Mouse (Mus musculus) Patski (cell line): ENCODE measurements around the gene Efcab6. TPM values are rescaled to one million over a fixed set of nuclear protein-coding genes. Genes with fewer than 3 reads are reported as not detected.

ENCODE experiments used
- ATAC-seq: fragments of 100-300 bp; one replicate; pipeline ENCODE4 v1.8.0; 2021
- CTCF ChIA-PET: fragments of 350-600 bp; sonication (Branson Sonifier 250); formaldehyde crosslinking; loops from one replicate; lab custom pipeline; 2022; ENCODE audit warnings: inconsistent platforms; lab: Charles Lee
- POLR2A ChIA-PET: fragments of 350-600 bp; sonication (Branson Sonifier 250); formaldehyde crosslinking; loops from one replicate; lab custom pipeline; 2022; ENCODE audit warnings: antibody characterized with exemption, inconsistent platforms; lab: Charles Lee
- DNase-seq: peaks from one replicate; pipeline ENCODE4 v3.0.0-alpha.2; 2011; ENCODE audit warnings: low read depth, low spot score
- H3K27me3 ChIP-seq: fragments of 371-371 bp; one replicate; pipeline ENCODE4 v1.5.1; 2021
- CTCF ChIP-seq: fragments of 100-300 bp; IDR thresholded peaks from one replicate; pipeline ENCODE4 v1.5.1; 2021
- in situ Hi-C: fragments of 300-500 bp; cut with MboI; formaldehyde crosslinking; loops from 3 replicates; pipeline ENCODE4 v1.11.1; 2018; ENCODE audit warnings: low pct_unique_long_range_greater_than_20kb, mixed read lengths
- polyA plus RNA-seq: library from polyadenylated mRNA; unstranded; gene quantifications from one replicate; pipeline ENCODE4 v1.2.3, GENCODE M21; 2021

Efcab6 gene
- polyA plus RNA-seq, 1 experiment from 2014 or later, result not detected

- ATAC-seq, result no peak
- DNase-seq, result no peak
- no peaks in the 10 kb centered on the region for H3K27me3 ChIP-seq
- TF ChIP-seq CTCF, result no peak
- ChIA-PET POLR2A (interaction anchor here (0.6 kb wide), 1 partner anchor 8 kb away, joined by 3 read pairs; no protein-coding TSS in a partner anchor), CTCF (interaction anchor here (1.5 kb wide), 1 partner anchor 9 kb away, joined by 3 read pairs; no protein-coding TSS in a partner anchor)
- in situ Hi-C loops, result no loop called here
Observed at GRCm38 (mm10) chr15:84086364-84086763, 21.2 kb upstream of the Efcab6 start.

GRCm38 (mm10) chr15:84080069-84080468, 14.9 kb upstream of the Efcab6 start:
- ATAC-seq, result no peak
- in situ Hi-C loops, result no loop called here
- TF ChIP-seq CTCF, result no peak
- peaks cover 15% of the 10 kb centered on the region for H3K27me3 ChIP-seq
- no peak for DNase-seq
- CTCF ChIA-PET, result no interaction called here
- POLR2A ChIA-PET, result no interaction called here

- DNase-seq (no peak), ATAC-seq (no peak)
- peaks cover 19% of the 10 kb centered on the region for H3K27me3 ChIP-seq
- ChIA-PET POLR2A (no interaction called here), CTCF (no interaction called here)
- in situ Hi-C loops, result loop anchor here (5.0 kb wide), 1 partner anchor 533 kb away; no protein-coding TSS in a partner anchor
- no peak for TF ChIP-seq CTCF
Observed at GRCm38 (mm10) chr15:84079519-84079918, 14.3 kb upstream of the Efcab6 start.

- in situ Hi-C loops, result loop anchor here (5.0 kb wide), 1 partner anchor 534 kb away; no protein-coding TSS in a partner anchor
- no peak for ATAC-seq
- POLR2A ChIA-PET, result no interaction called here
- H3K27me3 ChIP-seq, result peaks cover 19% of the 10 kb centered on the region
- CTCF ChIA-PET, result no interaction called here
- no peak for DNase-seq
- no peak for TF ChIP-seq CTCF
Observed at GRCm38 (mm10) chr15:84078667-84079066, 13.5 kb upstream of the Efcab6 start.

- TF ChIP-seq CTCF, result no peak
- H3K27me3 ChIP-seq, result peaks cover 19% of the 10 kb centered on the region
- ChIA-PET CTCF (no interaction called here), POLR2A (no interaction called here)
- DNase-seq (no peak), ATAC-seq (no peak)
- in situ Hi-C loops, result loop anchor here (5.0 kb wide), 1 partner anchor 535 kb away; no protein-coding TSS in a partner anchor
Observed at GRCm38 (mm10) chr15:84077151-84077550, 12.0 kb upstream of the Efcab6 start.

- no peak for TF ChIP-seq CTCF
- in situ Hi-C loops, result loop anchor here (5.0 kb wide), 1 partner anchor 538 kb away; no protein-coding TSS in a partner anchor
- DNase-seq (no peak), ATAC-seq (no peak)
- ChIA-PET CTCF (interaction anchor here (0.9 to 1.9 kb wide), 3 partner anchors 20 to 93 kb away, joined by 3 to 5 read pairs (median 3); partner anchors contain the start of gene Pnpla3), POLR2A (no interaction called here)
- H3K27me3 ChIP-seq, result peaks cover 27% of the 10 kb centered on the region
Observed at GRCm38 (mm10) chr15:84074705-84075185, 9.6 kb upstream of the Efcab6 start.

GRCm38 (mm10) chr15:84073911-84074704, 8.9 kb upstream of the Efcab6 start:
- peak; percentile 72 for TF ChIP-seq CTCF
- ChIA-PET CTCF (interaction anchor here (0.9 to 1.9 kb wide), 2 partner anchors 21 to 93 kb away, joined by 3 to 5 read pairs; partner anchors contain the start of gene Pnpla3), POLR2A (no interaction called here)
- in situ Hi-C loops, result no loop called here
- ATAC-seq (no peak), DNase-seq (no peak)
- H3K27me3 ChIP-seq, result peaks cover 22% of the 10 kb centered on the region

GRCm38 (mm10) chr15:84073058-84073457, 7.9 kb upstream of the Efcab6 start:
- TF ChIP-seq CTCF, result no peak
- H3K27me3 ChIP-seq, result peaks cover 17% of the 10 kb centered on the region
- POLR2A ChIA-PET, result no interaction called here
- ATAC-seq, result no peak
- in situ Hi-C loops, result no loop called here
- CTCF ChIA-PET, result no interaction called here
- no peak for DNase-seq

GRCm38 (mm10) chr15:84072226-84072625, 7.0 kb upstream of the Efcab6 start:
- TF ChIP-seq CTCF, result peak; percentile 43
- in situ Hi-C loops, result no loop called here
- DNase-seq, result no peak
- no peak for ATAC-seq
- CTCF ChIA-PET, result no interaction called here
- H3K27me3 ChIP-seq, result peaks cover 20% of the 10 kb centered on the region
- POLR2A ChIA-PET, result no interaction called here

- in situ Hi-C loops, result no loop called here
- no peak for TF ChIP-seq CTCF
- CTCF ChIA-PET, result no interaction called here
- peaks cover 24% of the 10 kb centered on the region for H3K27me3 ChIP-seq
- DNase-seq, result no peak
- POLR2A ChIA-PET, result no interaction called here
- no peak for ATAC-seq
Observed at GRCm38 (mm10) chr15:84070116-84070676, 5.0 kb upstream of the Efcab6 start.
